ENCODE assay signal across 31 mouse cellular contexts in the genomic region with DNA sequence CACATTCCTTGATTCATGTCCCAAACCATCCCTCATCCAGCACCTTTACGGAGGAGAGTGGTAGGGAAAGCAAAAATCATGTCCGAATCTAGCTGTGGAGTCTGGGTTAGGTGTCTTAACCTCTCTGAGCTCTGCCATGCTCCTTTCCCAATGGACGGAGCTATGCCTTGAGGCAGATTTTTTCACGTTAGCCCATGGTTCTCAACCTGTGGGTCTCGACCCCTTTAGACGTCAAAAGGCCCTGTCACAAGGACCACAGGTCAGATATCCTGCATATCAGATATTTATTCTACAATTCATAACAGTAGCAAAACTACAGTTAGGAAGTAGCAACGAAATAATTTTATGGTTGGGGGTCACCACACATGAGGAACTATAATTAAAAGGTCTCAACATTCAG.
"Had no signal": no experiment of that assay in that cellular context is flagged by ENCODE, and none has a peak within 500 bp of the region (broad histone marks: within the 10 kb centered on the region; RNA-seq: fewer than 3 reads in every experiment).

No protein-coding gene starts in this region.

- H3K27me3 ChIP-seq: heart, embryonic 12.5 days; heart, embryonic 13.5 days; heart, embryonic 15.5 days; hindbrain, embryonic 12.5 days; hindbrain, embryonic 13.5 days; hindbrain, embryonic 15.5 days; intestine, embryonic 15.5 days; kidney, embryonic 15.5 days had no signal

- H3K4me1 ChIP-seq: heart, embryonic 12.5 days; heart, embryonic 13.5 days; heart, embryonic 15.5 days; hindbrain, embryonic 12.5 days had no signal

- H3K9ac ChIP-seq: heart, embryonic 12.5 days; heart, embryonic 13.5 days; heart, embryonic 15.5 days; hindbrain, embryonic 12.5 days; hindbrain, embryonic 13.5 days; hindbrain, embryonic 14.5 days; hindbrain, embryonic 15.5 days; intestine, embryonic 15.5 days; kidney, embryonic 15.5 days had no signal

- H3K36me3 ChIP-seq: heart, embryonic 10.5 days; heart, embryonic 12.5 days; heart, embryonic 13.5 days; heart, embryonic 15.5 days; hindbrain, embryonic 10.5 days; hindbrain, embryonic 12.5 days; hindbrain, embryonic 13.5 days; hindbrain, embryonic 15.5 days; intestine, embryonic 15.5 days; kidney, embryonic 15.5 days had no signal

- DNase-seq: heart, postnatal 10 days; heart, postnatal 14 days; heart, postnatal 36 days; heart, postnatal 4 days; kidney, adult 11 months; kidney, adult 18-20 months; kidney, adult 2 months; kidney, adult 8-10 months; kidney, postnatal 10 days; kidney, postnatal 14 days; kidney, postnatal 25 days; kidney, postnatal 36 days; kidney, postnatal 4 days; layer of hippocampus, adult 9-11 months; layer of hippocampus, postnatal 36 days had no signal

- H3K4me3 ChIP-seq: heart, embryonic 10.5 days; heart, embryonic 12.5 days; heart, embryonic 13.5 days; heart, embryonic 15.5 days; hindbrain, embryonic 10.5 days; hindbrain, embryonic 12.5 days; hindbrain, embryonic 13.5 days; hindbrain, embryonic 15.5 days; intestine, embryonic 15.5 days; kidney, embryonic 15.5 days; layer of hippocampus, adult 2 months; left cerebral cortex, adult 2 months had no signal

- H3K27ac ChIP-seq: heart, embryonic 10.5 days; heart, embryonic 13.5 days; heart, embryonic 15.5 days; hindbrain, embryonic 10.5 days; hindbrain, embryonic 12.5 days; hindbrain, embryonic 13.5 days; hindbrain, embryonic 14.5 days; hindbrain, embryonic 15.5 days; hindbrain, postnatal 0 days; intestine, embryonic 15.5 days; kidney, embryonic 15.5 days; kidney, postnatal 0 days; layer of hippocampus, adult 2 months; left cerebral cortex, adult 2 months had no signal

- H3K4me2 ChIP-seq: heart, embryonic 11.5 days; heart, embryonic 12.5 days; heart, embryonic 13.5 days; heart, embryonic 15.5 days; hindbrain, embryonic 12.5 days; hindbrain, embryonic 13.5 days; hindbrain, embryonic 14.5 days; hindbrain, embryonic 15.5 days; intestine, embryonic 15.5 days; kidney, embryonic 15.5 days had no signal

- H3K9me3 ChIP-seq: hindbrain, embryonic 13.5 days; hindbrain, embryonic 15.5 days; intestine, embryonic 15.5 days; kidney, embryonic 15.5 days had no signal
